Mouse (Mus musculus): ENCODE measurements around the gene Lrmp. TPM values are rescaled to one million over a fixed set of nuclear protein-coding genes. Genes with fewer than 3 reads are reported as not detected.

Lrmp gene
- polyA plus RNA-seq, 1 experiment from 2014 or later, result 0.75 TPM

- no peaks in the 10 kb centered on the region for H3K9me3 ChIP-seq (replicated peaks; ENCODE audit: control insufficient read depth, low read length, poor library complexity, severe bottlenecking)
- H3K27ac ChIP-seq (ENCODE audit: low read length), result no peak overlapping the region
- 96% methylated on average over 3 of the region's 3 CpGs for WGBS
- no peak overlapping the region for H3K9ac ChIP-seq (ENCODE audit: low read depth, low read length)
- no peaks in the 10 kb centered on the region for H3K27me3 ChIP-seq (ENCODE audit: control insufficient read depth, insufficient read depth, low read depth, low read length)
- no peak for ATAC-seq
- peaks cover 9% of the 10 kb centered on the region for H3K4me1 ChIP-seq (ENCODE audit: control insufficient read depth, insufficient read depth, low read length)
- H3K4me2 ChIP-seq (ENCODE audit: low read length), result no peak overlapping the region
- peaks cover 9% of the 10 kb centered on the region for H3K36me3 ChIP-seq (ENCODE audit: control insufficient read depth, insufficient read depth, low read length)
- no peak overlapping the region for H3K4me3 ChIP-seq (ENCODE audit: low read depth, low read length)
Observed at GRCm38 (mm10) chr6:145215826-145216225, 100.4 kb downstream of the Lrmp start.

- Histone ChIP-seq H3K9me3 (replicated peaks; ENCODE audit: control insufficient read depth, low read length, poor library complexity, severe bottlenecking) (no peaks in the 10 kb centered on the region), H3K4me1 (ENCODE audit: control insufficient read depth, insufficient read depth, low read length) (no peaks in the 10 kb centered on the region), H3K36me3 (ENCODE audit: control insufficient read depth, insufficient read depth, low read length) (no peaks in the 10 kb centered on the region; the same call in 1 of the 2 replicates), H3K27ac (ENCODE audit: low read length) (no peak overlapping the region), H3K4me2 (ENCODE audit: low read length) (no peak overlapping the region), H3K4me3 (ENCODE audit: low read depth, low read length) (no peak overlapping the region), H3K9ac (ENCODE audit: low read depth, low read length) (no peak overlapping the region), H3K27me3 (ENCODE audit: control insufficient read depth, insufficient read depth, low read depth, low read length) (no peaks in the 10 kb centered on the region)
- WGBS, result 94% methylated on average over 6 of the region's 6 CpGs
- no peak for ATAC-seq
Observed at GRCm38 (mm10) chr6:145224246-145224645, 108.8 kb downstream of the Lrmp start.

Other genes starting within 250 kb of the Lrmp start
- 104 and 106 TPM in 2 replicates for gene Bcat1, start 39.5 kb upstream of the Lrmp start, polyA plus RNA-seq (2015; fragmentation: Nextera tagmentation; extraction: Ambion mirVana)
- 0.92 and 1.0 TPM in 2 replicates for gene Casc1, start 95.4 kb downstream of the Lrmp start, polyA plus RNA-seq (2015; fragmentation: Nextera tagmentation; extraction: Ambion mirVana)
- gene Etfrf1, start 95.5 kb downstream of the Lrmp start, polyA plus RNA-seq (2015; fragmentation: Nextera tagmentation; extraction: Ambion mirVana), result 24.7 and 25.2 TPM in 2 replicates
- gene Kras, start 134.6 kb downstream of the Lrmp start, polyA plus RNA-seq (2015; fragmentation: Nextera tagmentation; extraction: Ambion mirVana), result 86.8 and 90.8 TPM in 2 replicates

Measured in midbrain, embryonic 16.5 days (tissue).